Mouse (Mus musculus) neural tube, embryonic 11.5 days (tissue): ENCODE measurements around the gene Cldn3. TPM values are rescaled to one million over a fixed set of nuclear protein-coding genes. Genes with fewer than 3 reads are reported as not detected.
"Not testable (repeated sequence)": the region's sequence is repeated elsewhere in the genome, so short reads cannot be mapped to it uniquely, and the experiment has no call there.

Experiments
- ATAC-seq: fragments of 200-750 bp; cut with Nextera tagmentation; 2 replicates; pipeline ENCODE4 v1.8.0; 2017; ENCODE audit warnings: moderate number of reproducible peaks, mild to moderate bottlenecking, moderate TSS enrichment, moderate library complexity; ENCODE audit not compliant: insufficient read depth, low FRiP score, low TSS enrichment
- DNase-seq: peaks from one replicate; pipeline ENCODE4 v3.0.0-alpha.2; 2015; ENCODE audit warnings: low spot score
- H3K27ac ChIP-seq: fragments of 300-500 bp; sonication (generic); 2 replicates; pipeline ENCODE4 v1.5.1; 2014; ENCODE audit warnings: low read depth, mild to moderate bottlenecking, low read length
- H3K27me3 ChIP-seq: fragments of 300-500 bp; sonication (generic); 2 replicates; pipeline ENCODE4 v1.6.1; 2014; ENCODE audit warnings: mild to moderate bottlenecking, low read length, mixed read lengths; ENCODE audit not compliant: control insufficient read depth, insufficient read depth
- H3K36me3 ChIP-seq: fragments of 300-500 bp; sonication (generic); 2 replicates; pipeline ENCODE4 v1.6.1; 2014; ENCODE audit warnings: mild to moderate bottlenecking, low read length, moderate library complexity, mixed read lengths; ENCODE audit not compliant: control insufficient read depth, insufficient read depth
- H3K4me1 ChIP-seq: fragments of 300-500 bp; sonication (generic); 2 replicates; pipeline ENCODE4 v1.6.1; 2014; ENCODE audit warnings: low read length, mixed read lengths; ENCODE audit not compliant: control insufficient read depth, insufficient read depth
- H3K4me2 ChIP-seq: fragments of 300-500 bp; sonication (generic); 2 replicates; pipeline ENCODE4 v1.6.1; 2014; ENCODE audit warnings: low read depth, mild to moderate bottlenecking, moderate library complexity
- H3K4me3 ChIP-seq: fragments of 300-500 bp; sonication (generic); 2 replicates; pipeline ENCODE4 v1.5.1; 2014; ENCODE audit warnings: low read depth, low read length
- H3K9ac ChIP-seq: fragments of 300-500 bp; sonication (generic); 2 replicates; pipeline ENCODE4 v1.6.1; 2014; ENCODE audit warnings: mild to moderate bottlenecking, low read length
- H3K9me3 ChIP-seq: fragments of 300-500 bp; sonication (generic); 2 replicates; pipeline ENCODE4 v1.6.1; 2016; ENCODE audit warnings: low read length; ENCODE audit not compliant: control insufficient read depth
- WGBS: fragments of 180-500 bp; shearing (Covaris S2); extraction: QIAGEN DNeasy Blood & Tissue Kit; methylation state at CpG from one replicate; pipeline ENCODE4 v1.1.7; 2014; 5-methylcytosine and 5-hydroxymethylcytosine counted together
- polyA plus RNA-seq: library from polyadenylated mRNA; unstranded; fragments of >200 nt; fragmentation: Nextera tagmentation; extraction: Ambion mirVana; gene quantifications from 2 replicates; pipeline ENCODE4 v1.2.1, GENCODE M21; 2014

The Cldn3 gene
- polyA plus RNA-seq: 2.2 and 3.1 TPM in 2 replicates

DNA sequence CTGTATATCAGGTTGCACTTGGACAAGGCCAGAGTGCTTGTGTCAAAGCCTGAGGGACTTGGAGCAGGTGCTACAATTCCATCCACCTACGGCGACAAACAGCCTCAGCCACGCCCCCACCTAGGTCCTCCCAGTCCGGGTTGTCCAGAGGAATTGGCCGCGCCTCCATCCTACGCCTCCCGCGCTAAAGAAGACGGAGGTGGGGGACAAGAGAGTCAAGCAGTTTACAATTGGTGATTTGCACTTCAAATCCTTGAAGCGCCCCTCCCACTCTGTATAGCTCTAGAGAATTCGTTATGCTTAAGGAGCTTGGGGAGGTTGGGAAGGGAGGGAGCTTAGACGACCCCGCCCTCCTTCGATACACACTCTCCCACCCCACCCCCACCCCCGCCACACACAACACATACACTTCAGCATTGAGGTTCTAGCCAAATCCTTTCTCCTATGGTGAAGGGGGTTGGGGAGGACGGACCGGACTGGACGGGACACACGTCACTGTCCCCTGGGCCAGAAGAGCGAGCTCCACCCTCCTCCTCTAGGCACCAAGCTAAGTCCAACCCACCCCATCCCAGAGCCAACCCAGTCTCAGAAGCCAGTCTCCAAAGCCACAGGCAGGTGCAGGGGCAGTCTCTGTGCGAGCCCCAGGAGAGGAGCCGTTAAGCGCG lies at the start of gene Cldn3:
TSS of gene Cldn3 (plus strand) at position 582 of the 665 bp plus-strand sequence.
- under 1% methylated on average over 25 of the region's 25 CpGs for WGBS
- ATAC-seq: no peak; the same call in 1 of the 2 replicates
- Histone ChIP-seq H3K27me3 (peaks cover 35% of the 10 kb centered on the region), H3K9me3 (no peaks in the 10 kb centered on the region), H3K9ac (no peak within 1 kb of the TSS), H3K36me3 (no peaks in the 10 kb centered on the region), H3K4me3 (peak within 1 kb of the TSS; percentile 20), H3K4me1 (no peaks in the 10 kb centered on the region), H3K4me2 (peak within 1 kb of the TSS; percentile 29), H3K27ac (no peak within 1 kb of the TSS)
- DNase-seq: peak; percentile 56

- no peaks in the 10 kb centered on the region for H3K4me1 ChIP-seq
- H3K27ac ChIP-seq: no peak overlapping the region
- H3K9ac ChIP-seq: no peak overlapping the region
- H3K4me2 ChIP-seq: no peak overlapping the region
- ATAC-seq: no peak
- no peak for DNase-seq
- H3K9me3 ChIP-seq: no peaks in the 10 kb centered on the region
- 89% methylated on average over 6 of the region's 6 CpGs for WGBS
- H3K27me3 ChIP-seq: no peaks in the 10 kb centered on the region
- H3K4me3 ChIP-seq: no peak overlapping the region
- no peaks in the 10 kb centered on the region for H3K36me3 ChIP-seq
Measured at GRCm38 (mm10) chr5:134936626-134937185, 49.3 kb upstream of the Cldn3 start.

DNA sequence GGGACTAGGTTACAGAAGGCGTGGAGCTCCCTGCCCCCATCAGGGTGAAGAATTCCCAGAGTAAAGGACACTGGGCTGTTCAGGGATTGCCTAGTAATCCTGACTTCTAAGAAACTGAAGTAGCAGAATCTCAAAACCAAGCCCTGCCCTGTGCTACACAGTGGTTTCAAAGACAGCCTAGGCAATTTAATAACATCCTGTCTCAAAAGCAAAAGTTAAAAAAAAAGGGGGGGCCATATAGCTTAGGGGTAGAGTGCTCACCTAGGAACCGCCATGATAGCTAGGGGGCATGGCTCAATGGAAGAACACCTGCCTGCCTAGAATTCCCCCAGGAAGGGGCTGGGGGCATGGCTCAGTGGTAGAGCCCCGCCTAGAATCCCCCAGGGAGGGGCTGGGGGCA lies 46.9 kb upstream of the Cldn3 start:
- no peaks in the 10 kb centered on the region for H3K9me3 ChIP-seq
- H3K9ac ChIP-seq: no peak overlapping the region
- no peaks in the 10 kb centered on the region for H3K36me3 ChIP-seq
- H3K4me1 ChIP-seq: no peaks in the 10 kb centered on the region
- DNase-seq: no peak
- H3K27ac ChIP-seq: no peak overlapping the region
- ATAC-seq: no peak
- no peak overlapping the region for H3K4me3 ChIP-seq
- no peaks in the 10 kb centered on the region for H3K27me3 ChIP-seq
- no peak overlapping the region for H3K4me2 ChIP-seq
- WGBS: 73% methylated on average over 3 of the region's 3 CpGs

DNA sequence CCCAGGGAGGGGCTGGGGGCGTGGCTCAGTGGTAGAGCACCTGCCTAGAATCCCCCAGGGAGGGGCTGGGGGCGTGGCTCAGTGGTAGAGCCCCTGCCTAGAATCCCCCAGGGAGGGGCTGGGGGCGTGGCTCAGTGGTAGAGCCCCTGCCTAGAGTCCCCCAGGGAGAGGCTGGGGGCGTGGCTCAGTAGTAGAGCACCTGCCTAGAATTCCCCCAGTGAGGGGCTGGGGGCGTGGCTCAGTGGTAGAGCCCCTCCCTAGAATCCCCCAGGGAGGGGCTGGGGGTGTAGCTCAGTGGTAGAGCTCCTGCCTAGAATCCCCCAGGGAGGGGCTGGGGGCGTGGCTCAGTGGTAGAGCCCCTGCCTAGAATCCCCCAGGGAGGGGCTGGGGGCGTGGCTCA lies 46.5 kb upstream of the Cldn3 start:
- not testable (repeated sequence) for H3K9ac ChIP-seq, H3K27me3 ChIP-seq, H3K4me3 ChIP-seq, H3K36me3 ChIP-seq, H3K27ac ChIP-seq, DNase-seq, H3K4me1 ChIP-seq, H3K4me2 ChIP-seq, ATAC-seq, H3K9me3 ChIP-seq
- WGBS: 93% methylated on average over 2 of the region's 7 CpGs

- DNase-seq: no peak
Measured at GRCm38 (mm10) chr5:134941472-134942209, 44.4 kb upstream of the Cldn3 start.

GRCm38 (mm10) chr5:134942740-134943139 lies 43.3 kb upstream of the Cldn3 start:
- DNase-seq: no peak
- peaks cover 22% of the 10 kb centered on the region for H3K27me3 ChIP-seq
- H3K4me2 ChIP-seq: no peak overlapping the region
- no peaks in the 10 kb centered on the region for H3K9me3 ChIP-seq
- H3K36me3 ChIP-seq: no peaks in the 10 kb centered on the region
- no peak overlapping the region for H3K27ac ChIP-seq
- no peak overlapping the region for H3K4me3 ChIP-seq
- no peaks in the 10 kb centered on the region; the same call in 1 of the 2 replicates for H3K4me1 ChIP-seq
- no peak for ATAC-seq
- H3K9ac ChIP-seq: no peak overlapping the region
- WGBS: 82% methylated on average over 2 of the region's 2 CpGs

More at GRCm38 (mm10) chr5:134941472-134942209, 44.4 kb upstream of the Cldn3 start:
- ATAC-seq: no peak
- H3K4me3 ChIP-seq: no peak overlapping the region
- H3K27ac ChIP-seq: no peak overlapping the region
- no peaks in the 10 kb centered on the region; the same call in 1 of the 2 replicates for H3K4me1 ChIP-seq
- H3K9ac ChIP-seq: no peak overlapping the region
- no peak overlapping the region for H3K4me2 ChIP-seq
- H3K36me3 ChIP-seq: no peaks in the 10 kb centered on the region
- peaks cover 16% of the 10 kb centered on the region for H3K27me3 ChIP-seq
- no peaks in the 10 kb centered on the region for H3K9me3 ChIP-seq
- 80% methylated on average over 14 of the region's 14 CpGs for WGBS

GRCm38 (mm10) chr5:134944179-134944578 lies 41.8 kb upstream of the Cldn3 start:
- Histone ChIP-seq H3K4me2 (no peak overlapping the region), H3K27ac (no peak overlapping the region), H3K4me3 (no peak overlapping the region), H3K9me3 (no peaks in the 10 kb centered on the region), H3K4me1 (no peaks in the 10 kb centered on the region; the same call in 1 of the 2 replicates), H3K9ac (no peak overlapping the region), H3K36me3 (no peaks in the 10 kb centered on the region), H3K27me3 (peaks cover 22% of the 10 kb centered on the region)
- ATAC-seq (no peak), DNase-seq (no peak)
- WGBS: 78% methylated on average over 5 of the region's 5 CpGs

DNA sequence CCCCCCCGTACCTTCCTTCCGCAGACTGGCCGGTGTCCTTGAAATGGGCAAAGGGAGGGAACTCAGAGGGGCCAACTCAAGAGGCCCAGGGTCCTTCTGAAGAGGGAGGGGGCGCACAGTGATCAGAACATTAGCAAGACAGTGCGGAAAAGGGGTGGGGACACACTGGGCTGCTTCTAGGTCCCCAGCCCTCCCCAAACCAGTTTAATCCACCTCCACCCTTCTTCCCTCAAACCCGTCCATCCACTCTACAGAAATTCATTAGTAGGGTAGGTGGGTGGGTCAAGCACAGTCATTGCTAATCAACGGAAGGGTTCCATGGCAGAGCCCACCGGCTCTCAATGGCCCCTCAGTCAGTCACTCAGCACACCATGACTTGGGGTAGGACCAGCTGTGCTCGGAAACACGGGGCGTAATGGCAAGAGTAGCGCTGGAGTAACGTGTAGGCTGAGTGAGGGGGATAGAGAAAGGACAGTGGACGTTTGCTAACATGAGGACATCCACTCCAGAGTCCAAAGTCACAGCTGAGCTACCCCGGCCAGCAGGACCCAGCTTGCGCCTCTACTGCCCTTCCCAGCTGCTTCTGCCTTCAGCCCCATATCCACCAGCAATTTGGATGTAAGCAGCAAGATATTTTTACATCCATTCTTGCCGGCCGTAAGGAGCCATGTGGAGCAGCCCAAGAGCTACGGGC lies 40.6 kb upstream of the Cldn3 start:
- DNase-seq (no peak), ATAC-seq (no peak)
- Histone ChIP-seq H3K9me3 (no peaks in the 10 kb centered on the region), H3K4me1 (no peaks in the 10 kb centered on the region; the same call in 1 of the 2 replicates), H3K36me3 (no peaks in the 10 kb centered on the region), H3K4me2 (no peak overlapping the region), H3K9ac (no peak overlapping the region), H3K27me3 (peaks cover 22% of the 10 kb centered on the region), H3K27ac (no peak overlapping the region), H3K4me3 (no peak overlapping the region)
- 39% methylated on average over 17 of the region's 19 CpGs for WGBS
